Mouse (Mus musculus): Measurements from ENCODE around the gene Triobp.

DNA sequence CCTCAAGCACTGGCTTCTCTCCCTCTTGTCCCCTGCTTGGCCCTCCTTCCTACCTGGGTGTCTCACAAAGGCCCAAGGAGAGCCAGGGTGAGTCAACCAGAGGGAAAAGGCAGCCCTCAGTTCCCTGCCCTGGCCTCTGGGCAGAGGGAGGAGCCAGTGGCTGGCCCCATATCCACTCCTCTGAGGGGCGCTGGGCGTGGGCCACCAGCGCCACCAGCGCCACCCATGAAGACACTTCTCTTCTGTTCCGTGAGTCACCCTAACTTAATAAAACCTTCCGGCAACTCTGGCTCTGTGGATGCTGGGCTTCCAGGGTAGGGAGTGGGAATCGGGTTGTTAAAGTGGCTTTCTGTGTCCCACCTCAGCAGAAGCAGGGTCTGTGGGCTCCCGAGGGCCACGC is 58.1 kb downstream of the Triobp start:
- TF ChIP-seq CTCF (IDR thresholded peaks at IDR 0.05; ENCODE audit: control insufficient read depth, insufficient read depth, insufficient read length) (no peak), MAX (IDR thresholded peaks at IDR 0.05) (no peak)

Data from C2C12 (cell line).